Mouse (Mus musculus) forebrain, postnatal 0 days (tissue): Measurements from ENCODE around the gene Satb2. TPM values are rescaled to one million over a fixed set of nuclear protein-coding genes. Genes with fewer than 3 reads are reported as not detected.

Experiments
- ATAC-seq: fragments of 200-750 bp; cut with Nextera tagmentation; 2 replicates; pipeline ENCODE4 v1.8.0; 2017; ENCODE audit warnings: mild to moderate bottlenecking, moderate library complexity
- DNase-seq: peaks from one replicate; pipeline ENCODE4 v3.0.0-alpha.2; 2015
- H3K27ac ChIP-seq: fragments of 300-500 bp; sonication (generic); 2 replicates; pipeline ENCODE4 v1.5.1; 2014; ENCODE audit warnings: low read depth, mild to moderate bottlenecking, antibody characterized with exemption, low read length, moderate library complexity, mixed read lengths
- H3K27me3 ChIP-seq: fragments of 300-500 bp; sonication (generic); 2 replicates; pipeline ENCODE4 v1.6.1; 2014; ENCODE audit warnings: mild to moderate bottlenecking, low read length, mixed read lengths; ENCODE audit not compliant: insufficient read depth
- H3K36me3 ChIP-seq: fragments of 300-500 bp; sonication (generic); 2 replicates; pipeline ENCODE4 v1.6.1; 2014; ENCODE audit warnings: mild to moderate bottlenecking, moderate library complexity; ENCODE audit not compliant: insufficient read depth
- H3K4me1 ChIP-seq: fragments of 300-500 bp; sonication (generic); 2 replicates; pipeline ENCODE4 v1.6.1; 2014; ENCODE audit warnings: antibody characterized with exemption; ENCODE audit not compliant: insufficient read depth
- H3K4me2 ChIP-seq: fragments of 300-500 bp; sonication (generic); 2 replicates; pipeline ENCODE4 v1.6.1; 2014; ENCODE audit warnings: low read depth, mild to moderate bottlenecking, moderate library complexity
- H3K4me3 ChIP-seq: fragments of 300-500 bp; sonication (generic); 2 replicates; pipeline ENCODE4 v1.5.1; 2014; ENCODE audit warnings: low read depth, low read length, mixed read lengths
- H3K9ac ChIP-seq: fragments of 300-500 bp; sonication (generic); 2 replicates; pipeline ENCODE4 v1.6.1; 2014; ENCODE audit warnings: mild to moderate bottlenecking
- H3K9me3 ChIP-seq: fragments of 300-500 bp; sonication (generic); 2 replicates; pipeline ENCODE4 v1.6.1; 2016; ENCODE audit warnings: low read length
- CTCF ChIP-seq: sonication (generic); IDR thresholded peaks from 2 replicates; pipeline ENCODE4 v1.5.1; 2016; ENCODE audit warnings: antibody characterized with exemption, control low read depth, low read depth
- WGBS: fragments of 180-500 bp; shearing (Covaris S2); extraction: QIAGEN DNeasy Blood & Tissue Kit; methylation state at CpG from one replicate; pipeline ENCODE4 v1.1.7; 2014; 5-methylcytosine and 5-hydroxymethylcytosine counted together
- polyA plus RNA-seq: library from polyadenylated mRNA; unstranded; fragments of >200 nt; fragmentation: Nextera tagmentation; extraction: Ambion mirVana; gene quantifications from 2 replicates; pipeline ENCODE4 v1.2.1, GENCODE M21; 2015
- total RNA-seq: library from RNA; depleted of rRNA; stranded (reverse); fragments of >200 nt; gene quantifications from 2 replicates; pipeline ENCODE4 v1.2.3, GENCODE M21; 2014

Satb2 gene
- total and polyA plus RNA-seq, 2 experiments from 2014 or later, result 21.7 to 57.1 TPM

DNA sequence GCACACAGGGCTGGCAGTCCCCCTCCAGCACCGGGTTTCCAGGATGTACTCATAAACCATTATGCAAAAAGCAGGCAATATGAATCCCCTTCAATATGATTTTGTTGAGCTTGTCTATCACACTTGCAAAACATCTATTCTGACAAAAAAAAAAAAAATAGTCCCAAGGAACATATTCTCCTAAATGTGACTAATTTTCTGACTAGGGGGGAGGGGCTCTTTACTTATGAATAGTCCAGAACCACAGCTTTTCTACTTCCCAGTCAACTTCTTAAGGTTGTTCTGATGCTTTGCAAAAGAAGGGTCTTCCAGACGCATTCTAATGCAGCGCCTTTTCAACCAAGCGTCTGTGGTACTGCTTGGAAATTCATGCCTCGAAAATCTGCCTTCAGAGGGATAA is 155.7 kb downstream of the Satb2 start:
- TF ChIP-seq CTCF, result no peak

DNA sequence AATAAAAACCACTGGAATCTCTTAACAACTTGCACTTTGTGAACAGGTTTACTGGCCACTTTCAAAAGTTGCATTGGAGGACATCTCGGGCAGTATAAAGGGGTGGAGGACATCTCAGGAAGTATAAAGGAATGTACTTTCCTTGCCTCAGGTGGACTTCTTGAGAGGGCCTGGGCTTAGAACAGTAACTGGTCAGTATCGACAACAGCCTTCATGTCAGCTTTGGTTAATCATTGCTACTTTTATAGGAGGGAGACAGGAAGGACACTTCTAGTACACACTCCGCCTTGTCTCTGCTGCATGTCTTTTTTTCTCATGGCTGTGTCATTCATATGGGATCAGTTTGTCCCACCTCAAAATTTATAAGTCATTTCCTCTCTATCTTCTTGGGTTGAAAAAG is 156.4 kb downstream of the Satb2 start:
- DNase-seq (no peak), ATAC-seq (no peak)
- no peak overlapping the region for H3K27ac ChIP-seq
- H3K4me3 ChIP-seq, result no peak overlapping the region
- H3K9ac ChIP-seq, result no peak overlapping the region
- no peak overlapping the region for H3K4me2 ChIP-seq
- WGBS, result 98% methylated on average over 3 of the region's 3 CpGs
- TF ChIP-seq CTCF, result no peak
- H3K36me3 ChIP-seq, result no peaks in the 10 kb centered on the region
- H3K9me3 ChIP-seq, result no peaks in the 10 kb centered on the region
- H3K4me1 ChIP-seq, result no peaks in the 10 kb centered on the region
- no peaks in the 10 kb centered on the region for H3K27me3 ChIP-seq

More for the DNA sequence above, 155.7 kb downstream of the Satb2 start:
- H3K9ac ChIP-seq, result no peak overlapping the region
- DNase-seq (no peak), ATAC-seq (no peak)
- no peaks in the 10 kb centered on the region for H3K9me3 ChIP-seq
- no peak overlapping the region for H3K4me3 ChIP-seq
- WGBS, result 80% methylated on average over 5 of the region's 5 CpGs
- H3K36me3 ChIP-seq, result no peaks in the 10 kb centered on the region
- H3K4me2 ChIP-seq, result no peak overlapping the region
- no peaks in the 10 kb centered on the region for H3K27me3 ChIP-seq
- H3K27ac ChIP-seq, result no peak overlapping the region
- no peaks in the 10 kb centered on the region for H3K4me1 ChIP-seq

DNA sequence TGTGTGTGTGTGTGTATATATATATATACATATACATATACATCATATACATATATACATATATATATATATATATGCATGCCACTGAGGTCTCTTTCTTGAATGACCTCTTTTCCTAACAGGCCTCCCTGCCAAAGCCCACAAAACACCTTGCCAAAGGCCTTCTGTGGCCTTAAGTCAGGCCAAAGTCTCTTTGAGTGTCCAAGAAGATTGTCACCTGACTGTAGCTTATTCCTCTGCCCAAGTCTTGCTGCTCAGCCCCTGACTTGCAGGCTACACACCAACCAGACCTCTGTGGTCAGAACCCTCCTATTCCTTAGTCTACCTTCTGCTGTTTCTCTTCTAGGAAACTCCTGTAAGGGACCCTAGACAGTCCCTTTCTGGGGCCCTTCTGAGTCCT is 164.9 kb downstream of the Satb2 start:
- H3K36me3 ChIP-seq, result no peaks in the 10 kb centered on the region
- ATAC-seq, result no peak
- no peak overlapping the region for H3K27ac ChIP-seq
- no peaks in the 10 kb centered on the region for H3K4me1 ChIP-seq
- DNase-seq, result no peak
- H3K27me3 ChIP-seq, result no peaks in the 10 kb centered on the region
- no peak overlapping the region for H3K4me2 ChIP-seq
- no peak overlapping the region for H3K4me3 ChIP-seq
- no peak for TF ChIP-seq CTCF
- H3K9me3 ChIP-seq, result no peaks in the 10 kb centered on the region
- H3K9ac ChIP-seq, result no peak overlapping the region

DNA sequence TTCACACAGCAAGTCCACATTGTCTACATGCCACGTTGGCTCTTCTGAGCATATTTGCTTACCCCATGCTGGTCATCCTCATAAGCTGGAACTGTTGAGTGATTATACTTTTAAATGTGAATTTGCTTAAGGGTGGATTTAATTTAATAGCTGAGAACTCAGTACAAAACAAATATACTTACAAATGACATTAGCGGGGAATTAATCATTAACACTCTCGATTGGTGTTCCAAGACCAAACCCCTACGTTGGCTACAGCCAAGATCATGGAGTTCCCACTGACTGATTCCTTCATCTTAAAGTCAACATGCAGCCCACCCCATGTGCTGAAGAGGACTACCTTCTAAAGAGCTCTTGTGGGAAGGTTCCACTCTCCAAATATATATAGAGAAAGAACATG is 165.5 kb downstream of the Satb2 start:
- 70% methylated on average over 4 of the region's 4 CpGs for WGBS
- Histone ChIP-seq H3K4me1 (no peaks in the 10 kb centered on the region), H3K27me3 (no peaks in the 10 kb centered on the region), H3K4me3 (no peak overlapping the region), H3K9ac (no peak overlapping the region), H3K27ac (no peak overlapping the region), H3K4me2 (no peak overlapping the region), H3K9me3 (no peaks in the 10 kb centered on the region), H3K36me3 (no peaks in the 10 kb centered on the region)
- TF ChIP-seq CTCF, result no peak
- no peak for DNase-seq
- ATAC-seq, result no peak

DNA sequence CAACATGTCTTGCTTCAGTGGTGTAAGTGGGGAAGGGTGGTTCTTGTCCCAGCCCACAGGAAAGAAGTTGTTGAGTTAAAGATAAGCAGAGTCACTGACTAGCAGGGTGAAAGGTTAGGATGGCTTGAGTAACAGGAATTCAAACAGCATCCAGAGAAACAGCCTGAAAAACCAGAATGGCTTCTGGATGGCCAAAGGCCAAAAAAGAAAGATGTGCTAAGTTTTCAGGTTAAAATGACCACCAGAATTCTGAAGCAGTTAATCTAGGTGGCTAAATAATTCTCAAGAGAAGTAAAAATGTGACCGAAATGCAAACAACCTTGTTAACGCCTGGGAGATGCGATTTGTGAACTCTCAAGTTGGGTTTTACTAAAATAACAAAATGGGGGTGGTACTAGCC is 167.0 kb downstream of the Satb2 start:
- no peaks in the 10 kb centered on the region for H3K36me3 ChIP-seq
- H3K27ac ChIP-seq, result no peak overlapping the region
- no peak for DNase-seq
- H3K4me2 ChIP-seq, result no peak overlapping the region
- no peak for TF ChIP-seq CTCF
- no peaks in the 10 kb centered on the region for H3K4me1 ChIP-seq
- H3K9ac ChIP-seq, result no peak overlapping the region
- 93% methylated on average over 3 of the region's 3 CpGs for WGBS
- no peak overlapping the region for H3K4me3 ChIP-seq
- ATAC-seq, result no peak
- no peaks in the 10 kb centered on the region for H3K27me3 ChIP-seq
- no peaks in the 10 kb centered on the region for H3K9me3 ChIP-seq

DNA sequence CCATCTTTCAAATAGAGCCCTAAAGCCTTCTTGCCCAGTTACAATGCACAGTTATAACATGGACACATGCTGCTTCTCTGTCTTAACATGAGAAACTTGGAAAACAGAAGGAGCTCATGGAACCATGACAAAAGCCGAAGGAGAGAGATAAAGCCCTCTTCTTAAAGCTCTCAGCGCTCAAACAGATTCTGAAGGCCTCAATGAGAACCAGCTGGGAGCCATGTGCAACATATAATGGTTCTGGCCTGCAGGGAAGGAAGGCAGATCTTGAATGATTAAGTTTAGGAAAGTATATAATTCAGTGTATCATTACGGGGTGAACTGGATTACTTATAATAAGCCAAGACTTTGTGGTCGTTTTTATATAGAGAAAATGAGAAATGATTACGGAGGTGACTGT is 172.4 kb downstream of the Satb2 start:
- WGBS, result 81% methylated on average over 5 of the region's 5 CpGs

DNA sequence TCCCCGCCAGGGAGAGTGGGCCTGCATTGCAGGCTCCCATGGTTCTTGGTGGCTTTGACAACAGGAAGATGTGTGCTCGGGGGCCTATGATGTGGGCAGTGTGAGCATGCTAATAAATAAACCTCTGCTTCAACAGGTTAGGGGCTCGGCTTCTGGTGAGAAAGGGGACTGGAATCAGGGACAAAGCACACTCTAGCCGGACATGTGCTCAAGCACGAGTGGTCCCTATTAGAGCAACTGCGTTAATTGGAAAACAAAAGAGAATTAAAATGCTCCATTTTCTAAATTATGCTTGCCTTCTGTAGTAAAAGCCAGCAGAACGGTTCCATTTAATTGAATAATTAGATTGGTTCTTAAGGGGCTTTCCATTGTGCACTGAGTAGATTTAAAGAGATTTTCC is 177.8 kb downstream of the Satb2 start:
- Histone ChIP-seq H3K9me3 (no peaks in the 10 kb centered on the region), H3K36me3 (peaks cover 3% of the 10 kb centered on the region; the same call in 1 of the 2 replicates), H3K9ac (no peak overlapping the region), H3K4me1 (no peaks in the 10 kb centered on the region), H3K27ac (no peak overlapping the region), H3K4me3 (no peak overlapping the region), H3K27me3 (no peaks in the 10 kb centered on the region), H3K4me2 (no peak overlapping the region)
- ATAC-seq (peak; percentile 14; the same call in 1 of the 2 replicates), DNase-seq (no peak)
- WGBS, result 26% methylated on average over 7 of the region's 7 CpGs
- TF ChIP-seq CTCF, result no peak

More for the DNA sequence above, 172.4 kb downstream of the Satb2 start:
- no peaks in the 10 kb centered on the region for H3K27me3 ChIP-seq
- H3K27ac ChIP-seq, result no peak overlapping the region
- H3K4me1 ChIP-seq, result no peaks in the 10 kb centered on the region
- H3K4me3 ChIP-seq, result no peak overlapping the region
- ATAC-seq, result no peak
- H3K9me3 ChIP-seq, result no peaks in the 10 kb centered on the region
- no peak for DNase-seq
- no peak for TF ChIP-seq CTCF
- H3K4me2 ChIP-seq, result no peak overlapping the region
- no peak overlapping the region for H3K9ac ChIP-seq
- H3K36me3 ChIP-seq, result no peaks in the 10 kb centered on the region
